Mouse (Mus musculus): ENCODE measurements around the gene Gp6. TPM values are rescaled to one million over a fixed set of nuclear protein-coding genes. Genes with fewer than 3 reads are reported as not detected.

Gene Gp6
- polyA plus RNA-seq (2014; fragmentation: Illumina TruSeq; extraction: RNeasy Lipid Tissue Mini Kit (QIAGEN cat#74804); ENCODE audit: low read depth, low replicate concordance): 0.14 TPM

DNA sequence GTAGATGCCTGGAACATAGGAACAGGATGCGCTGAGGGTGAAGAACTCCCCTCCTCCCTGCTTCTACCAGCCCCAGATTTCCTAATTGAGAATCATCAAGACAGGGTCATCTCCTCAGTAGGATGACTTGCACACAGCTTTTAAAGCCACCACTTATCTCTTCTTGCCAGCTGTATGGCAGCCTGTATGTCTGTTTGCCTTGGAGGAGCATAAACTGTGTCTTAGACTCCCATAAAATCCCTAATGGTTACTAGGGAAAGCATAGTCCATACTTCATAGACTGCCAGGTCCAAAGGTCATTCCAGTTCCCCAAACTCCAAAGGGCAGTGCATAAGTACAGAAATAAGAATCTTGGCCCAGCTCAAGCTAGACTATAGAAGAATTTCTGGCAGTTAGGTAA, at the start of gene Gp6:
Gene Gp6, minus strand, starts transcription at position 15 of the 400 bp plus-strand sequence.

GRCm38 (mm10) chr7:4445216-4445791, 47.8 kb upstream of the Gp6 start, which contains the start of gene Rdh13:
Gene Rdh13, minus strand, starts transcription at chr7:4445649.

GRCm38 (mm10) chr7:4337509-4337908, 60.0 kb downstream of the Gp6 start, which contains the start of gene Ncr1:
Gene Ncr1, plus strand, starts transcription at chr7:4337724.

Other genes starting within 250 kb of the Gp6 start
- gene Leng9, start 247.4 kb downstream of the Gp6 start, polyA plus RNA-seq (2014; fragmentation: Illumina TruSeq; extraction: RNeasy Lipid Tissue Mini Kit (QIAGEN cat#74804); ENCODE audit: low read depth, low replicate concordance): 0.18 TPM
- gene Cdc42ep5, start 232.9 kb downstream of the Gp6 start, polyA plus RNA-seq (2014; fragmentation: Illumina TruSeq; extraction: RNeasy Lipid Tissue Mini Kit (QIAGEN cat#74804); ENCODE audit: low read depth, low replicate concordance): 0.62 TPM
- gene Lilra5, start 160.0 kb downstream of the Gp6 start, polyA plus RNA-seq (2014; fragmentation: Illumina TruSeq; extraction: RNeasy Lipid Tissue Mini Kit (QIAGEN cat#74804); ENCODE audit: low read depth, low replicate concordance): 1.0 TPM
- gene Ncr1, start 60.0 kb downstream of the Gp6 start, polyA plus RNA-seq (2014; fragmentation: Illumina TruSeq; extraction: RNeasy Lipid Tissue Mini Kit (QIAGEN cat#74804); ENCODE audit: low read depth, low replicate concordance): not detected
- 1.5 TPM for gene Rdh13, start 47.9 kb upstream of the Gp6 start, polyA plus RNA-seq (2014; fragmentation: Illumina TruSeq; extraction: RNeasy Lipid Tissue Mini Kit (QIAGEN cat#74804); ENCODE audit: low read depth, low replicate concordance)
- 0.11 TPM for gene Eps8l1, start 62.9 kb upstream of the Gp6 start, polyA plus RNA-seq (2014; fragmentation: Illumina TruSeq; extraction: RNeasy Lipid Tissue Mini Kit (QIAGEN cat#74804); ENCODE audit: low read depth, low replicate concordance)
- gene Ppp1r12c, start 103.9 kb upstream of the Gp6 start, polyA plus RNA-seq (2014; fragmentation: Illumina TruSeq; extraction: RNeasy Lipid Tissue Mini Kit (QIAGEN cat#74804); ENCODE audit: low read depth, low replicate concordance): 13.2 TPM
- gene Tnnt1, start 118.6 kb upstream of the Gp6 start, polyA plus RNA-seq (2014; fragmentation: Illumina TruSeq; extraction: RNeasy Lipid Tissue Mini Kit (QIAGEN cat#74804); ENCODE audit: low read depth, low replicate concordance): not detected
- 7.0 TPM for gene Tnni3, start 126.5 kb upstream of the Gp6 start, polyA plus RNA-seq (2014; fragmentation: Illumina TruSeq; extraction: RNeasy Lipid Tissue Mini Kit (QIAGEN cat#74804); ENCODE audit: low read depth, low replicate concordance)
- 2.3 TPM for gene Dnaaf3, start 134.7 kb upstream of the Gp6 start, polyA plus RNA-seq (2014; fragmentation: Illumina TruSeq; extraction: RNeasy Lipid Tissue Mini Kit (QIAGEN cat#74804); ENCODE audit: low read depth, low replicate concordance)
- 2.7 TPM for gene Syt5, start 149.8 kb upstream of the Gp6 start, polyA plus RNA-seq (2014; fragmentation: Illumina TruSeq; extraction: RNeasy Lipid Tissue Mini Kit (QIAGEN cat#74804); ENCODE audit: low read depth, low replicate concordance)
- 0.13 TPM for gene Ptprh, start 206.3 kb upstream of the Gp6 start, polyA plus RNA-seq (2014; fragmentation: Illumina TruSeq; extraction: RNeasy Lipid Tissue Mini Kit (QIAGEN cat#74804); ENCODE audit: low read depth, low replicate concordance)
- gene Tmem86b, start 233.7 kb upstream of the Gp6 start, polyA plus RNA-seq (2014; fragmentation: Illumina TruSeq; extraction: RNeasy Lipid Tissue Mini Kit (QIAGEN cat#74804); ENCODE audit: low read depth, low replicate concordance): 4.2 TPM